Mouse (Mus musculus): Measurements from ENCODE around the gene Edf1.

The Edf1 gene

DNA sequence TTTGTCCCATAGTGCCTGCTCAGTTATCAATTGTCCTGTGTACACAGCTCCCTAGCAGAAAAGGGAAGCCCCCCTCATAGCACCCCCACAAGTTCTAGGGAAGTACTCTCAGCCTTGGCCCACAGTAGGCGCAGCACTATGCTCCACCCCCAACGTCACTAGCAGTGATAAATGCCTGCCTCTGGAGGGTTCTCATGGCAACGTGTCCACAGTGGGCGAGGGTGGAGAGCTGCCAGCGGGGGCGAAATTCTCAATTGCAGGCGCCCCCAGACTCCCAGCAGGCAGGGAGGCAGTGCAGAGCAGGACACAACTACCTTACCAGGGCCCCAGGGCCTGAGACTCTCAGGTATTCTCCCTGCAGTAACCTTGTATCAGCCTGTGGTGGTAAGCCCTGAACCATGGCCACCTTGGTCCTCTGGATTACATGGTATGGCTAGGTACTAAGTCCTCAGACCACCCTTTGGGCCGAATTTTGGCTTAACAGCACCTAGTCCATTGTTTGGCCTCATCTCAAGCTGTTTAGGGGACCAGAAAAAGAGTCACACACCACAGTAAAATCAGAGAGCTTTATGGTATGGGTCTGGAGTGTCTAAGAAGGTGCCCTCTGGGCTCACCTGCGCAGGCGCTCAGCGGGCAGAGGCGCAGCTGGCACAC, 24.9 kb downstream of the Edf1 start:
- no peak for DNase-seq (ENCODE audit: low spot score)

DNA sequence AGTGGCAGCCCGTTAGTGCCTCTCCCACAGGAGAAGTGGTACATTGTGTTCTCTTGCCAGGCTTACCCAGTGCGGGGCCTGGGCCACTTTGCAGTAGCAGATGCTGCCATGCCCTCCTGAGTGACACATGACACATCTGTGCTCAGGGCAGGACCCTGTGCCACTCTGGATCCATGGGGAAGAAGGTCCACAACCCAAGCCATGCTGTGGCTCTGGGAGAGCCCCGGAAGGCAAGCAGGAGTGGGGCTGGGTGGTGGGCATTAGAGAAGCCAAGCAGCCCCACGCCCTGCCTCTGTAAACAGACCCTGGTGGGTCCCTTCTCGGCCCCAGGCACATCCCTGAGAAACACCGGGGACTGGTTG, 25.5 kb downstream of the Edf1 start:
- no peak for DNase-seq (ENCODE audit: low spot score)

DNA sequence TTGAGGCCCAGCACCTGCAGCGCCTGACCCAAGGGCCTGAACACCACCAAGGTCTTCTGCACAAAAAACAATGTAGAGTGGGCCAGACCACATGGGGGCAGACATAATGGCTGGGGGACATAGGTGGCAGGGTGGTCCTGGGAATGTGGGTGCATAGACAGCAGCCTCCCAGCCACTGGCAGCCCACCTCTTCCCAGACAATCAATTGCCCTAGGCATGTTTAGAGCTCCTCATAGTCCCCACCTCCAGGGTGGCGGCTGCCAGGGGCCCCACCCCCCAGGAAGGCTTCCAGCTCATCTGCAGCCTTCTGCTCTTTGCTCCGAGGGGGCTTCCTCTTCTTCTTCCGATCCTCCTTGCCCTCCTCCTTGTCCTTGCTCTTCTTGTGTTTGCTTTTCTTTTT, 25.9 kb downstream of the Edf1 start:
- no peak for DNase-seq (ENCODE audit: low spot score)

DNA sequence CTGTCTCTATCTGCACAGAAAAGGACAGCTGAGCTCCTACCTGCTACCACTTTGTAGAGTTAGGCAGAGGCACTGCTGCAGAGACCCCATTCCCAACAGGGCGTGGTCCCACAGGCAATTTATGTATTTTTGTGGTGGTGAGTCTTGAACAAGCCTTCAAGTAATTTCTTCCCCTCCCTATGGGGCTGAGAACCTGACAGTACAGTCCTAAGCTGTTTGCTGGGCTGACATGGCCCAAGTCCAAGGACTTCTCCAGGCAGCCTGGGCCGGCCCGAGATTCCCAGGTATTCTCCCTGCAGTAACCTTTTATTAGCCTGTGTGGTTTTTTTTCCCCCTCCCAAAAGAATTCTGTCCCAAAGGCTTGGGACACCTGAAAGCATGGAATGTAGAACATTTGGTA, 26.5 kb downstream of the Edf1 start:
- DNase-seq (ENCODE audit: low spot score): no peak

DNA sequence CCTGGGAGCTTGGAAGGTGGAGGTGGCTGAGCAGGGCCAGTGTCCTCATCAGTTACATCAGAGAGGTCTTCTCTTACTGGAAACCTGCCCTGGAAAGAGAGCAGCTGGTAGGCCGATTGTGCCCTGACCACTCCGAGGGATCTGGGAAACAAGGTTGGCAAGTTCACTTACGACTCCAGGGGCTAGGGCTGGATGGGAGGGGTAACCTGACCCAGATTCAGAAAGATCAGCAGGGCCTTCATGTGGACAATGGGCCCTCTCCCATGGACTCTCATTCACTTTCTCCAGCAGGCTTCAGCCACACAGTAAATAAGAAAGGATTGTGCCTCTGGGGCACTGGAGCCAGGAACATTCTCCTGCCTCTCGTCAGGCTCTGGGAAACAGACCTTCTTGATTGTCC, 27.2 kb downstream of the Edf1 start:
- no peak for DNase-seq (ENCODE audit: low spot score)

DNA sequence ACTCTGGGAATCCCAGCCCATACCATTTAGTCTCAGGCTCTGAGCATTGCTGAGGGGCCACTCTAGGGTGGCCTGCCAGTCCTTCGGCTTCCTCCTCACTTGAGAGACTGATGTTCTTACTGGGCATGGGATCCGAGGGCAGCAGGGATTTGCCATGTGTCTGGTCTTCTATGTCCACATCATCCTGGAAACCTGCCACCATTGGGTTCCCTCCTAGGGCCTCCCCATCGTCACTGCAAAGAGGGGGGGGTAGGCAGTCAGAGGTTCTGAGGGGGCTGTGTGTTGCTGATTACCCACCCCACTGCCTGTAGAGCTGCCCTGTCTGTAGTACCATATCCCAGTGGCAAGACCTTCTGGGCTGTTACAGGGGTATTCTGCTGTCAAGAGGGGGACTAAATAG, 28.0 kb downstream of the Edf1 start:
- DNase-seq (ENCODE audit: low spot score): no peak

DNA sequence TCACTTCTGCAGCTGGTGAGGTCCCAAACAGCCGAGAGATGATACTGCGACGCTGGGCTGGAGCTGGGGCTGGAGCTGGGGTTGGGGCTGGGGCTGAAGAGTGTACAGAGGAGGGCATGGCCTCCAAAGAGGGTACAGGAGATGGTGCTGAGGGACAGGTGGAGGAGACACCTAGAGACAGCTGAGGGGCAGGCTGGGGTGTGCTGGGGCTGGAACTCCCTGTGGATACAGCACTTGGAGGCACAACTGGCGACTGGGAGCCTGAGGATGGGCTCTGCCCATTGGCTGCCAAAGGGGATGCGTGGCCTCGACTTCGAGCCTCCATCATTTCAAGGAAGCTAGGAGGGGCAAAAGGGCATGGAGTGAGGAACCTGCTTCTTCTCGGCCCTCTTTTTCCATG, 29.6 kb downstream of the Edf1 start:
- DNase-seq (ENCODE audit: low spot score): no peak

DNA sequence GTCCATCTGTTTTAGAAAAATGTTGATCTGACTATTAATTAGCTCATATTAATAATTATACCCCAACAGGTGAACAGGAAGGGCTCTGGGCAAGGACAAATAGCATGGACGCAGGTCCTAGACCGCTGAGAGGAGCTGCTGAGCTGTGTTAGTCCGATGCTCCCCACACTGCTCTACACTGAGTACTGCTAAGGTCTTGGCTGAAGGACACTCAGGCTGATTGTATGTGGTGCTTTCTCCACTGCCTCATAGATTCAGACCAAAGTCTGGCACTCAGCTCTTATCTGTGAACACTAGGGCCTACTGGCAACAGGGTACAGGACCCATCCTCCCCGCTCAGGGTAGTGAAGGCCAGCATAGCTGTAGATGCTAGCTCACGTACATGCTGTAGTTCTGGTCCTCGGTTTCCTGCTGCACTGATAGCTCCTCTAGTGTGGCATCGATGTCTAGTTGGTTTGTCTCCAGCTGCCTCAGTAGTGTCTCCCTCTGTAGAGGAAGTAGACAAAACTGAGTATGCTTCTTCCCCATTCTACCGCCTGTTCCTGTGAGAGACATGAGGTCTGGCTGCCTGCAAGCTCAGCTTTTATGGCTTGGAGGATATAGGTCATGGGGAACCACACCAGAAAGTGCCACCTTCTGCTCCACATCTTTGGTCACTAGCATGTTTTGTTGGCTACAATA, 30.7 kb downstream of the Edf1 start:
- no peak for DNase-seq (ENCODE audit: low spot score)

DNA sequence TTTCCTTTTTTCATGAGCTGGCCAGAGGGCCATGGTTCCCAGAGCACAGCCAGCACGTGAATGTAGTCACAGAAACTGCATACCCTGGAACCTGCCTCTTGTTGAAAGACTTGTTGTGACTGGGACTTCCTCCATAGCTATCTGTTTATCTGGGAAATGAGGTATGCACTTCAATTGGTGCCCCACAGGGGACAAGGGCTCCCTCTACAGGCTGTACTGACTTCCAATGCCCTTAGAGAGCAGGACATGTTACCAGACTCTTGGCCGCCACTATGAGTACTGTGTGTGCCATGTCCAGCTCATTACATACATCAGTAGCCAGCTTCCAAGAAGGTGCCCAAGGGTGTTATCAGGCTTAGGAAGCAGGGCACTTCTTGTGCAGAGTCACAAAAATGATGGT, 34.2 kb downstream of the Edf1 start:
- no peak for DNase-seq (ENCODE audit: low spot score)

DNA sequence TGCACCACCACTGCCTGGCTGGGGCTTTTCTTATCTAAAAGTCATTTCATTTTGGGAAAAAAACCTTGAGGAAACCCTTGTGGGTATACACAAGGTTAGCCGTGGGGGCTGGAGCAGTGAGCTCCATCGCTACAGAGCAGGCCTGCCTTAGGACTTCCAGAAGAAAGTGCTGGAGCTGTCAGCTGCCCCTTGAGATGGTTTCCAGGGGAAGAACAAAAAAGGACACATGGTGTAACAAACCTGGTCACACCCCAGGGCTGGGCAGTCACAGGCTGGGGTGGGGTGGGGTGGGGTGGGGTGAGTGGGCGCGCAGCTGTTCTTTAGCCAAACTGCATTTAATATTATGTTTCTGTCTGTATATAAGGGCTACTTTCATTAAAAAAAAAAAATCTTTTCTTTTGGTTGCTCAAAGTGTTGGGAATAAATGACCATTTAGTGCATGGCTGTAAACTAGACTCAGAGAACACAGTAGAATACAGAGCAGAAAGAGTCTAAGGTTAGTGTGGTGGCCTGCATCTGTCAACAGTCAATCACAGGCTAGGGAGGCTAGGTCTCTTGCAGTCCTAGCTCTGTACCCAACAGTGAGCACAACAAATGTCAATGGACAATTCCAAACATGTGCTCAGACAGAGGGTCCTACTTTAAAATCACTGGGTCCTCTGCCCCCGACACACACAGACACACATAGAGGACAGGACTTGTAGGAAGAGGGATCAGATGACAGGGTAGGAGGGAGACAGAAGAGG, 39.3 kb downstream of the Edf1 start:
- DNase-seq (ENCODE audit: low spot score): no peak

DNA sequence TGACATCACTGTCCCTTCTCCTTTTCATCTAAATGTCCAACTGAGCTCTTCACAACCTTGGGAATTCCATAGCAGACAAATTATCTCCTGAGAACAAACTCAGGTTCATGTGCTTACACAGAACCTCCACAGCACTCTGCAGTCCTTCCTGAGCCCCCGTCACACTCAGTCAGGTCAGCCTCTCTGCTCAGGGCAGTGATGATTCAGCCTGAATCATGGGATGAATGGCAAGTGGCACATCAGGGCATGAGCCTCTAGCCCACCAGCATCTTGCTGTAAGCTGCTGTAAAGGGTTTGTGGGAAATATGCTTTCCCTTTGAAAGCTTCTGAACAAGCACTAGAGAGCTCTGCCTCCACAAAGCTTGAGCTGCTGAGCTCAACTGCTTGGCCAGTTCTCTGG, 41.1 kb downstream of the Edf1 start:
- no peak for DNase-seq (ENCODE audit: low spot score)

DNA sequence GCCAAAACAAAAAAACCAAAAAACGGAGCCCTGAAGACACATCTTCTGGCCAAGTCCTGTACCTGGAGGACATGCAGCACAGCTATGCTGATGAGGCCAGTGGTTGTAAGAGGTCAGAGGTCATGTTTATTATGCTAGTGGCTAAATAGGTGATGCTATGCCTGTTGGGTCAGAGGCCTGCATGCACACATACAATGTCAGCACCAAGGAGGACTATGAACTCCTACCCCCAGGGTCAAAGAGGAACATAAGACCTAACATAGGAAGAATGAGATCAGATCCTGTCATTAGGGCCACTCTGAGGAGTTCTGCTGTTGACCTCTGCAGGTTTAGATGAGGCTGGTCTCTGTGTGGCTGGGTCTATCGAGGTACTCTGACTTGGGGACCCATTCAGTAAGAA, 42.4 kb downstream of the Edf1 start:
- no peak for DNase-seq (ENCODE audit: low spot score)

DNA sequence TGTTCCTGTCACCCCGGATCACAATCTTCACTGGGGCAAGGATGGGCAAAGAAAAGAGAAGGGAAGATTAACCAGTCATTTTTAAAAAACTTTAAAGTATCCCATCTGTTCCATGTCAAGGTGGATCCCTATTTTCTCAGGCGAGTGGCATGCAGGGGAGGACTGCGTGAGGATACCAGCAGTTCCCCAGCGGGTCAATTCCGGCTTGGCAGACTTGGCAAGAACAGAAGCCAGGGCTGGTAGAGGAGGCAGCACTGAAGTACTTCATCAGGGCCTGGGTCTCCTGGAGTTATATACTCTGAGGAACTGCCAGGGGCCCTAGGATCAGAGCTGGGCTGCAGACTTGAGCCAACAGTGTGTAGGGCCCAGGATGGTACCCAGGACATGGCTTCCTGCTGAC, 44.9 kb downstream of the Edf1 start:
- DNase-seq (ENCODE audit: low spot score): no peak

DNA sequence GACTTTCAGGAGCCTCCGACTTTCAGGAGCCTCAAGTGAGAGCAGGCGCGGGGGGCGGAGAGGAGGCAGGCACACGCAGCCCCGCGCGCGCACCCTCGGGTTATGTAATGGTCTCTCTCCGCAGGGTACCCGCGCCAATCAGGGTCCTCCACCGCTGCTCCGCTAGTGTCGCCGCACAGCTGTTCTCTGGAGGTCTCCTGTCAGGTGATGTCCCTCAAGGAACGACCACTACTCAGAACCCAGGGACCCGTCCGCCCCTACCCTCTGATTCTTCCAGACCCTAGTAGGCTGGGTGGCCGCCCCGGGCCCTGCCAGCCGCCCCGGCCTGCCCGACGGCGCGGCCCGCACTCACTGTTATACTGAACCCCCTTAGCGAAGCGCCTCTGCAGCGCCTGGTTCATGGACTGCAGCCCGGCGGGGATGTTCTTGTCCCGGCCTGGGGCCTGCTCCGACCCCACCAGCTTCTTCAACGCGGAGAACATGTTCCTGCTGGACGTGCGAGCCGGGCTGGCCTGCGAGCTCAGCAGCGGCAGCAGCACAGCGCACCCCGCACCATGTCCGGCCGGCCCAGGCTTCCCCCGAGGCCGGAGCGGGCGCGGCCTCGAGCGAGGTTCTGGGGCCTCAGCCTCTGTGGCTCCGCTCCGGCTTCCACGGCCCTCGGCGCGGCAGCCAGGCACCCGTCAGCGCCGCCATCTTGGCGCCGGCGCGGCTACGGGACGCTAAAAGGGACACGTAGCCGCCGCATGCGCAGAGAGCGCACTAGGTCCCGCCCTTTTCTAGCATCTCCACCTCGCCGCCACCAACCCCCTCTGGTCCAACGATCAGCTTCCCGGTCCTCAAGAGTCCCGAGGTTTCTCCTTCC, 50.3 kb downstream of the Edf1 start, which contains the start of gene Rabl6:
TSS of gene Rabl6 (minus strand) at position 761 of the 862 bp plus-strand sequence.
- peak; percentile 71 for DNase-seq (ENCODE audit: low spot score)

DNA sequence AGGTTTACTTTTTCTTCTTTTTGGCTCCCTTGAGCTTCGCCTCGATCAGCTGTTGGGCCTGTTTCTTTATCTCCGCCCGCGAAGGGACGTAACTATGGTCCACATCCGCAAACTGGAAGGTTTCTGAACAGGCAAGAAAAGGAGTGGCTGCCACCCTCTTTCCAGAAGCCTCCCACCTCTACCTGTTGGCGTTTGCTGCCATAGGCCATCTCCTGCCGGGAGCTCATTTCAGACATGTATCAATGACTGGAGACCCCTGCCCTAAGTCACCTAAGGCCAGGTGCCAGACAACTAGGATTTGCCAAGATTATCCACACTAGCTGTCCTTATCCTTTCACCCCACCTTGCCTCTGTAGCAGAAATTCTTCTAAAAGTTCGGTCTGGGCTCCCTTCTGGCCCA, 51.0 kb downstream of the Edf1 start:
- DNase-seq (ENCODE audit: low spot score): no peak
